Mouse (Mus musculus) megakaryocyte, embryonic 14.5 days (primary cell): Measurements from ENCODE around the gene Kcng4.

ENCODE experiments used
- FLI1 ChIP-seq: IDR thresholded peaks from 2 replicates; pipeline ENCODE4 v1.6.1; 2012; ENCODE audit warnings: low read length, inconsistent platforms, mixed read lengths
- GATA1 ChIP-seq: IDR thresholded peaks from 3 replicates; pipeline ENCODE4 v1.6.1; 2012; ENCODE audit warnings: mixed read lengths, low read length, inconsistent platforms, borderline replicate concordance

DNA sequence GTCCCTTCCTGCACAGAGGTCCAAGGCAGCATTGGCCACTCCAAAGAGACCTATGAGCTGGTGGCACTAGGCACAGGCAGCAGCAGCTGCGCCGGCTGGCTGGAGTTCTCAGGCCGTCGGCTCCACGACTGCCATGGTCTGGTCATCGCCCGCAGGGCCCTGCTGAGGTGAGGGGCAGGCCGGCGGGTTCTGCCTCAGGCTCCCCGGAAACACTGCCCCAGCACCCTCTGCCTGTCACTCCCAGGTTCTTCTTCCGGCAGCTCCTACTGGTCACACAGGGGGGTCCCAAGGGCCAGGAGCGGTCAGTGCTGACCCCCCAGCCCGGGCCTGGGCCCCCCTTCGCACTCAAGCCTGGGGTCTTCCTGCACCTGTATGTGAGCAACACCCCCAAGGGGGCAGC is 20.4 kb downstream of the Kcng4 start:
- TF ChIP-seq GATA1 (no peak), FLI1 (no peak)
